Mouse (Mus musculus): Measurements from ENCODE around the gene Gm8267.
"Not testable (repeated sequence)": the region's sequence is repeated elsewhere in the genome, so short reads cannot be mapped to it uniquely, and the experiment has no call there.

- not testable (repeated sequence) for TF ChIP-seq CTCF, POLR2A (IDR thresholded peaks at IDR 0.05; ENCODE audit: insufficient read depth, low read depth, low read length)
Measured at GRCm38 (mm10) chr14:44706356-44706755, 43.8 kb downstream of the Gm8267 start, which contains the start of gene Gm8257.
